Mouse (Mus musculus): ENCODE results near the gene Akap9. TPM values are rescaled to one million over a fixed set of nuclear protein-coding genes. Genes with fewer than 3 reads are reported as not detected.
"Not testable (repeated sequence)": the region's sequence is repeated elsewhere in the genome, so short reads cannot be mapped to it uniquely, and the experiment has no call there.

Gene Akap9
- total RNA-seq, 2 experiments from 2014 or later, result 85.8 to 101 TPM

DNA sequence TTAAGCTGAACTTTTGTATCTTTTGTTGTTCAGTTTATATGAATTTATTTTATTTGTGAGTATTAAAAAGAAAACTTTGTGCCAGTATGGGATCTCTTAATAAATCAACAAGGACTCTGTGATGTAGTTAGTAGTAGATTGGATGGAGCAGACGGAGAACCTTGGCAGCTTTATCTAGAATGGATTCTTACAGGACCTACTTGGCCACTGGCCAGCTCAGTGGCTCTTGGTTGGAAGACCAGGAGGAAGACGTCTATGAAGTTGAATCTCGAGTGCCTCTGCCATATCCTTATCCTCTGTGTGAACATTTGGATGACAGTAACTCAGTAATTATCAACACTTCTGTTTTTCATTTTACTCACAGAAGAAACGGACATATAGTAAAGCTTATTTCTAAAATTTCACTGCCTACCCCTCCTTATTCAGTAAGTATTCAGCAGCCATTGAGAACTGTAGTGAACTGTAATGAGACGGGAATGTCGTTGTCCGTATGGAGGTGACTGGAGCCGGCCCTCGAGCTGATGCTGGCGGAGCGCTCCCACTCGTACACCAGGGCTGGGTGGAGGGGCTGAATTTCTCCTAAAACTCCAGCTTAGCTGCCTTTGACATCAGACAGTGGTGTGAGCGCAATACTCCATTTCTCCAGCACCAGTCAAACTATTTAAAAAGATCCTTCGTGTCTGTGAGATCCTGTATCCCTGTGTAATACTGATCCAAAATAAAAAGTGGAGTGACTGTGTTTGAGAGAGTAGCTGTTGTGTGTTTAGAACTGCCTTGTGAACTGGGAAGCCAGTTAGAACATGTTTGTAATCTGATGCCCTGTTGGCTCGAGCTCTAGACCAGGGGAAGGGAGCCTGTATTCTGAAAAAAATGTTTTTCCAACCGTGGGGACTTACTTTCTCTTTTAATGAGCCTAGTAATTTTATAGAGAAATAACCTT, 96.2 kb downstream of the Akap9 start:
- intact Hi-C loops (cut with DNase I), result no loop called here
- Histone ChIP-seq H3K27ac (no peak overlapping the region), H3K4me3 (no peak overlapping the region)
- no peak for TF ChIP-seq CTCF (IDR thresholded peaks at IDR 0.05)
- DNase-seq (ENCODE audit: extremely low spot score in 1 of 2, low spot score in 2 of 2), result no peak

DNA sequence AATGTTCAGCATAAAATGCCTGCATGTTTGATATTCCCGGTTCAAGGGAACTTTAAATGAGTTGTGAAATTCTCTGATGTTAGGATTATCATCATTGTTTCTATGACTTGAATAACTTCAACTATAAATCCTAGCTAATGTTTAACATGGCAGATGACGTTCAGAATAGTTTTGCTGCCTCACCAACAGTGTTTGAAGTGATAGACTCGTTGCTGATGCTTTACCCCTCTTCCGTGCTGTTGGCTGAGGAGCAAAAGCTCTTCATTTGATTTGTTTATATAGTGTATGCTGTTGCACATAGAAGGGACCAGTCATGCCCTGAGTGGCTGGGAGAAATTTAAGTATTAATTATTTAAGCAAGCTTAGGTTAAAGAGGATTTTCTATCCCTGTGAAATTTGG, 96.9 kb downstream of the Akap9 start:
- no peak for TF ChIP-seq CTCF (IDR thresholded peaks at IDR 0.05)
- no peak for DNase-seq (ENCODE audit: extremely low spot score in 1 of 2, low spot score in 2 of 2)
- intact Hi-C loops (cut with DNase I), result no loop called here
- H3K27ac ChIP-seq, result no peak overlapping the region
- no peak overlapping the region for H3K4me3 ChIP-seq

DNA sequence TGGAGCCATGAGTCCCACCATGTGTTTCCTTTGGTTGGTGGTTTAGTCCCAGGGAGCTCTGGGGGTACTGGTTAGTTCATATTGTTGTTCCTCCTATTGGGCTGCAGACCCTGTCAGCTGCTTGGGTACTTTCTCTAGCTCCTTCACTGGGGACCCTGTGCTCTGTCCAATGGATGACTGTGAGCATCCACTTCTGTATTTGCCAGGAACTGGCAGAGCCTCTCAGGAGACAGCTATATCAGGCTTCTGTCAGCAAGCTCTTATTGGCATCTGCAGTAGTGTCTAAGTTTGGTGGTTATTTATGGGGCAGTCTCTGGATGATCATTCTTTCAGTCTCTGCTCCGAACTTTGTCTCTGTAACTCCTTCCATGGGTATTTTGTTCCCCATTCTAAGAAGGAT, 98.5 kb downstream of the Akap9 start:
- H3K27ac ChIP-seq; DNase-seq (ENCODE audit: extremely low spot score in 1 of 2, low spot score in 2 of 2); H3K4me3 ChIP-seq; intact Hi-C loops (cut with DNase I): not testable (repeated sequence)

DNA sequence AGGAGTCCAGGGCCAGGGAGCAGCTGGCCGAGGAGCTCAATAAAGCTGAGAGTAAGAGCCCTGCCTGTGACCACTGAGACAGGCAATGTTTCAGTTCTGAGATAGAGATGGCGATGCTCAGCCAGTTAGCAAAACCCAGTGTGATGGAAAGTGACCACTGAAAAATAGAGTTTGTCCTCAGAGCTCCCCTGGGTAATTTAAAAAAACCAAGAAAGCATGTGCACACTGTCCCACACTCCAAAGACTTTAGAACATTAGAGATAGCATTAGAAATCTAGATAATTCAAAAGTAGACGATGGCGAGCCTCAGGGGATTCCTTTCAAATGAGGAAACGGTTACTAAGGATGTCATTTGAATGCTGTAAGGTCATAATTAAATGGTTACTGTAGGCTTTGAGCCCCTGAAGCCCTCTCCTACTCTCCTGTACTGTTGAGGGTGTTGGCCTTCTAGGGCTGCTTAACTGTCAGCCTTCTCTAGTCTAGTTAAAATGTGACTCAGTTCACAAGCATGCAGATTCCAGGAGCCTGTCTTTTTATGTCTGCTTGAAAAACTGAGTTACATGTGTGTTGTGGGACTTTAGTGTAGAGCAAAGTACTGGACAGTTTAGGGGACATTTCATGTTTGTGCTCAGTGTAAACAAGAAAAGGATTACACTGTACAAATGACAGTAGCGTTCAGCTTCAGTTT, 100.8 kb downstream of the Akap9 start:
- intact Hi-C loops (cut with DNase I), result no loop called here
- Histone ChIP-seq H3K4me3 (no peak overlapping the region), H3K27ac (no peak overlapping the region)
- TF ChIP-seq CTCF (IDR thresholded peaks at IDR 0.05), result no peak
- no peak for DNase-seq (ENCODE audit: extremely low spot score in 1 of 2, low spot score in 2 of 2)

DNA sequence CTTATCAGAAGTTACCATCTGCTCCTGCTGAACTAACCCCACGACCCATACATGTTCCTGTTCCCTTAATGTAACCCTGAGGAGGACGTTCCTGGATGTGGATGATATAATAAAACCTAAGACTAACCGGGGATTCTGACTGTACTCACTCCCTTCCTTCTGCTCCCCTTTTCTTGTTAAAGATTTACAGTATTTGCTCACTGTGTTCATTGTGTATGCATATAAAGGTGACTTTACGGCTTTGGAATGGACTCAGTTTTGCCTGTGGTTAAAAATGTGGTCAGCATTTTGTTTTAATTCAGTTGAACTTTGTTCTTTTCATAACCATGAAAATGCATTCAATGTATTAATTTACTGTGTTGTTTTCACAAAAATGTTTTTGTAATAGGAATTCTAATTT, 104.0 kb downstream of the Akap9 start:
- Histone ChIP-seq H3K27ac (no peak overlapping the region), H3K4me3 (no peak overlapping the region)
- DNase-seq (ENCODE audit: extremely low spot score in 1 of 2, low spot score in 2 of 2), result no peak
- intact Hi-C loops (cut with DNase I), result no loop called here
- no peak for TF ChIP-seq CTCF (IDR thresholded peaks at IDR 0.05)

DNA sequence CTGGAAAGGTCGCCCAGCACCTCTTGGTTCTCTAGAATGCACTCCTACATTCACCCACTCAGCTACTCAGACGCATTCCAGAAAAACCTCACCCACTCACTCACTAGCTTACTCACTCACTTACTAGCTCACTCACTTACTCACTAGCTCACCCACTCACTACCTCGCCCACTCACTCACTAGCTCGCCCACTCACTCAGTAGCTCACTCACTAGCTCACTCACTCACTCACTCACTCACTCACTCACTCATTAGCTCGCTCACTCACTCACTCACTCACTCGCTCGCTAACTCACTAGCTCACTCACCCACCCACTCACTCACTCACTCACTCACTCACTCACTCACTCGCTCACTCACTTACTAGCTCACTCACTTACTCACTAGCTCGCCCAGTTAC, 108.8 kb downstream of the Akap9 start:
- intact Hi-C loops (cut with DNase I), result no loop called here
- DNase-seq (ENCODE audit: extremely low spot score in 1 of 2, low spot score in 2 of 2), result no peak
- Histone ChIP-seq H3K27ac (no peak overlapping the region), H3K4me3 (no peak overlapping the region)
- no peak for TF ChIP-seq CTCF (IDR thresholded peaks at IDR 0.05)

DNA sequence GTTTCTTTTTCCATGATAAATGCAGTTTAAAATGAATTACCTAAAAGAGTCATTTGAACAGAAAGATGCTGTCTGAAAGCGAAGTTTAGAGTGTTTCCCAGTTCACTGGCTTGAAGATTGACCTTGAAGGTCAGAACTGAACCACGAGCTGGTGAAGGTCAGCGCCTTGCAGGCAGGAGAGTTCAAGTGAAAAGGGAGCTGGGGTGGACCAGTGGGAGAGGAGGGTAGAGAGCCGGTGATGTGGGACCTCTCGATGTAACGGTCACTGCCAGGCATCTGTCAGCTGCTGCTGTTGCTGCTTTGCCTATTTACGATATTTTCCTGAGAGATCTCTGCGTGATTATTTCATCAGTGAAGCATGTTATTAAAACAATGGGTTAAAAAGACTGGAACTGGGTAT, 111.5 kb downstream of the Akap9 start:
- intact Hi-C loops (cut with DNase I), result no loop called here
- DNase-seq (ENCODE audit: extremely low spot score in 1 of 2, low spot score in 2 of 2), result no peak
- Histone ChIP-seq H3K4me3 (no peak overlapping the region), H3K27ac (no peak overlapping the region)
- no peak for TF ChIP-seq CTCF (IDR thresholded peaks at IDR 0.05)

DNA sequence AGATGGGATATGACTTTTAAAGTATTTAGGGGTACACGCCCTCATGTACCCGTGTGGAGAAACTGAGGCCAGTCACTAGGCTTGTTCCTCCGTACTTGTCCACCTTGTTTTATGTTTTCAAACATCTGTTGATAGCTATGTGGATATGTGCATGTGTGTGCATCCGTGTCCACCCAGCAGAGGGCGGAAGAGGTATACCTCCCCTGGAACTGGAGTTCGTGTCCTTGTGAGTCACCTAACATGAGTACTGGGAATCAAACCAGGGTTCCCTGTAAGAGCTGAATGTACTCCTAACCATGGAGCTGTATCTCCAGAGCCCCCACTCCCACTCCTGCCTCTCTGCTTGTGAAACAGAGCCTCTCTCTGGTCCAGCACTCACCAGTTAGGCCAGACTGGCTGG, 112.5 kb downstream of the Akap9 start:
- no peak for DNase-seq (ENCODE audit: extremely low spot score in 1 of 2, low spot score in 2 of 2)
- intact Hi-C loops (cut with DNase I), result loop anchor here (10.0 kb wide), 1 partner anchor 226 kb away; no protein-coding TSS in a partner anchor
- TF ChIP-seq CTCF (IDR thresholded peaks at IDR 0.05), result peak; percentile 5; the same call in 1 of the 2 replicates

DNA sequence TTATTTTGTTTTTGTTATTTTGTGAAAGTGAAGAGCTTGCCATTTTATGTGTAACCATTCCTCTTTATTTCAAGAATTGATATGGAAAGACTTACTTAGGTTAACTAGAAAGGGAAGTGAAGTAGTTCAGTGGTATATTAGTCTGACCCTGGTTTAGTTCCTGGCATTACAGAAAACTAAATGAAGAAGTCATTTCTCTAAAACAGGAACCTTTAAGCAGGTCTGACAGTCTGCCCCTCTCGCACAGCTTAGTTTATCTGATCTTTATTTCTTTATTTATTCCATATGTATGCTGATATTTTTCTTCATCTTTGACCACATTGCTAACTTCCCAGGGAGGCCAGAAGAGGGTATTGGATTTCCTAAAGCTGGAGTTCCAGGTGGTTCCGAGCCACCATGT, 113.1 kb downstream of the Akap9 start:
- DNase-seq (ENCODE audit: extremely low spot score in 1 of 2, low spot score in 2 of 2), result no peak
- intact Hi-C loops (cut with DNase I), result loop anchor here (10.0 kb wide), 1 partner anchor 226 kb away; no protein-coding TSS in a partner anchor
- no peak for TF ChIP-seq CTCF (IDR thresholded peaks at IDR 0.05)
- no peak overlapping the region for H3K27ac ChIP-seq
- H3K4me3 ChIP-seq, result no peak overlapping the region

More for the DNA sequence above, 112.5 kb downstream of the Akap9 start:
- H3K27ac ChIP-seq, result no peak overlapping the region
- no peak overlapping the region for H3K4me3 ChIP-seq

DNA sequence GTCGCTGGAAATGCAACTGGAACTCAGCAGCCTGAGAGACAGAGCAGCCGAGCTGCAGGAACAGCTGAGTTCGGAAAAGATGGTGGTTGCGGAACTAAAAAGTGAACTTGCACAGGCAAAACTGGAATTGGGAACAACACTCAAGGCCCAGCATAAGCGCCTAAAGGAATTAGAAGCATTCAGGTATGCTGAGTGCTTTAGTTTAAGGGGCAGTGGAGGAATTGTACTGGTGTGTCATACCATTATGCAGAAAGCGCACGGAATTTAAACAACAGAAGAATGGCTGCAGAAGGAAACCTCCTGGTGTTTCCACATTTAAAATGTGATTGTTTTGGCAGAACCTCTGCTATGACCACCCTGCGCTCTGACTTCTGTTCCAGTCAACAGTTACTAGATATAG, 132.5 kb downstream of the Akap9 start:
- no peak for TF ChIP-seq CTCF (IDR thresholded peaks at IDR 0.05)
- intact Hi-C loops (cut with DNase I), result no loop called here

DNA sequence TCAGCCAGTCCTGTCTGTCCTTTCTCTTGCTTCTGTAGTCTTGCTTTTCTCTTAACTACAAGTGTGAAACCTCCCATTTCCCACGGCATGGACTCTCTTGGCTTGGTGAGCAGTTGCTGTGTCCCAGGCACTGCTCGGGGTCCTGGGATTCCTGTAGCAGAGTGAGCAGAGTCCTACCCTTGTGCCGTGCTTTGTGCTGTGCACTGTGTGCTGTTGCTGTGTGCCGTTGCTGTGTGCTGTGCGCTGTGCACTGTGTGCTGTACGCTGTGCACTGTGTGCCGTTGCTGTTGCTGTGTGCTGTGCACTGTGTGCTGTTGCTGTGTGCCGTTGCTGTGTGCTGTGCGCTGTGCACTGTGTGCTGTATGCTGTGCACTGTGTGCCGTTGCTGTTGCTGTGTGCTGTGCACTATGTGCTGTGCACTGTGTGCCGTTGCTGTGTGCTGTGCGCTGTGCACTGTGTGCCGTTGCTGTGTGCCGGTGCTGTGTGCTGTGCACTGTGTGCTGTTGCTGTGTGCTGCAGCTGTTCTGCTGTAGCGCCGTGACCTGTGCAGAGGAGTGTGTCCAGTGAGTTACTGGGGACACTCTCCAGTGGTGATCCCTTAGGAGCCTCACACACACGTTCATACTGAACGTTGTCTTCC, 138.7 kb downstream of the Akap9 start:
- intact Hi-C loops (cut with DNase I), result no loop called here
- no peak overlapping the region for H3K27ac ChIP-seq

More for the DNA sequence above, 132.5 kb downstream of the Akap9 start:
- Histone ChIP-seq H3K4me3 (no peak overlapping the region), H3K27ac (no peak overlapping the region)
- DNase-seq (ENCODE audit: extremely low spot score in 1 of 2, low spot score in 2 of 2), result no peak

DNA sequence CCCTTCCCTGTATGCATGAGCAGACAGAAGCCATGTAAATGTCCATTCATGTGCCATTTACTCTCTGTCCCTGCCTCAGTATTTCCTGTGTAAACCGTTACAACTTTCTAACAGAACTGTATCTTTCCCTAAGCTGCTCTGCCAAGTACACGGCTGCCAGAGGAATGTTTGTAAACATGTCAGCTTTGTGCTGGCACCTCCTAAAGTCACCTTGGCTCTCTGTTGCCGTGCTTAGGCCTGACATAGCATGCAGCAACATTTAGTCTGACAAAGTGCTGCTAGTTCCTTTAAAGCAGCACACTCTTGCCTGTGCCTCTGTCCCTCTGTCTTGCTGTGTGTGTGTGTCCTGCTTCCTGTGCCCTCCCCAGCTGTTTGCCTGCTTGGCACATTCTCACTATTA, 139.3 kb downstream of the Akap9 start:
- DNase-seq (ENCODE audit: extremely low spot score in 1 of 2, low spot score in 2 of 2), result no peak
- TF ChIP-seq CTCF (IDR thresholded peaks at IDR 0.05), result no peak
- H3K27ac ChIP-seq, result no peak overlapping the region
- intact Hi-C loops (cut with DNase I), result no loop called here
- H3K4me3 ChIP-seq, result no peak overlapping the region

More for the DNA sequence above, 138.7 kb downstream of the Akap9 start:
- H3K4me3 ChIP-seq, result no peak overlapping the region
- no peak for TF ChIP-seq CTCF (IDR thresholded peaks at IDR 0.05)
- DNase-seq (ENCODE audit: extremely low spot score in 1 of 2, low spot score in 2 of 2), result no peak

Data from left cerebral cortex, adult 2 months (tissue).